Mouse (Mus musculus) heart, embryonic 15.5 days (tissue): Measurements from ENCODE around the gene Rb1. TPM values are rescaled to one million over a fixed set of nuclear protein-coding genes. Genes with fewer than 3 reads are reported as not detected.

Experiments
- ATAC-seq: fragments of 200-750 bp; cut with Nextera tagmentation; replicated peaks from 2 replicates; pipeline ENCODE4 v1.8.0; 2017; ENCODE audit warnings: low read depth, moderate TSS enrichment; ENCODE audit not compliant: insufficient number of reproducible peaks, insufficient read depth, low FRiP score
- H3K27ac ChIP-seq: fragments of 300-500 bp; sonication (generic); 2 replicates; pipeline ENCODE4 v1.5.1; 2015; ENCODE audit warnings: mild to moderate bottlenecking, inconsistent platforms
- H3K27me3 ChIP-seq: fragments of 300-500 bp; sonication (generic); 2 replicates; pipeline ENCODE4 v1.6.1; 2015; ENCODE audit warnings: inconsistent platforms
- H3K36me3 ChIP-seq: fragments of 300-500 bp; sonication (generic); 2 replicates; pipeline ENCODE4 v1.6.1; 2015; ENCODE audit warnings: mild to moderate bottlenecking, inconsistent platforms
- H3K4me1 ChIP-seq: fragments of 300-500 bp; sonication (generic); replicated peaks from 2 replicates; pipeline ENCODE4 v1.6.1; 2015; ENCODE audit warnings: inconsistent platforms
- H3K4me2 ChIP-seq: fragments of 300-500 bp; sonication (generic); 2 replicates; pipeline ENCODE4 v1.6.1; 2015; ENCODE audit warnings: inconsistent platforms, mild to moderate bottlenecking, moderate library complexity
- H3K4me3 ChIP-seq: fragments of 300-500 bp; sonication (generic); 2 replicates; pipeline ENCODE4 v1.5.1; 2015; ENCODE audit warnings: mild to moderate bottlenecking, inconsistent platforms
- H3K9ac ChIP-seq: fragments of 300-500 bp; sonication (generic); 2 replicates; pipeline ENCODE4 v1.6.1; 2015; ENCODE audit warnings: mild to moderate bottlenecking, inconsistent platforms
- H3K9me3 ChIP-seq: fragments of 300-500 bp; sonication (generic); replicated peaks from 2 replicates; pipeline ENCODE4 v1.6.1; 2016; ENCODE audit warnings: inconsistent platforms
- WGBS: fragments of 180-500 bp; shearing (Covaris S2); methylation state at CpG from one replicate; pipeline ENCODE4 v1.1.7; 2015; ENCODE audit warnings: mixed read lengths; 5-methylcytosine and 5-hydroxymethylcytosine counted together
- polyA plus RNA-seq: library from polyadenylated mRNA; unstranded; fragments of >200 nt; fragmentation: Nextera tagmentation; extraction: Ambion mirVana; gene quantifications from 2 replicates; pipeline ENCODE4 v1.2.1, GENCODE M21; 2015

Rb1 gene
- polyA plus RNA-seq, 1 experiment from 2014 or later, result 9.9 TPM

DNA sequence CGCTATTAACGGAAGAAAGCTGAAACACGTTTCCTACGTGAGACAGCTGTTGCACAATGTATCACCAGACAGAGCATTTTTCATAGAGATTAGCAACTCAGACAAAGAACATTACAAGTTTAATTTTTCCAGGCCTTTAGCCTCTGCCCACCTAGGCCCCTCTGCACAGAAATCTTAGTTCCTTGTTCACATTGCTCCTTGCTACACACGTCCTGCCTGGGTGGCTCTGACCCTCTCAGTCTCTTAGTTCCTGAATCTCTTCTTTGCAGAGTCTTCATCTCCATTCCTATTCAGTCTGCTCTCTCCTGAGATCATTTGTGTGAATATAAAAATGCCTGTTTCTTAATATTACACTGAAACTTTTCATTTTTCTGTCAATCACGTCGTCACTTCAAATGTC is 68.3 kb downstream of the Rb1 start:
- Histone ChIP-seq H3K9ac (no peak overlapping the region), H3K4me2 (no peak overlapping the region), H3K36me3 (peaks cover 2% of the 10 kb centered on the region; the same call in 1 of the 2 replicates), H3K9me3 (no peaks in the 10 kb centered on the region), H3K27ac (no peak overlapping the region), H3K4me3 (no peak overlapping the region), H3K4me1 (no peaks in the 10 kb centered on the region), H3K27me3 (no peaks in the 10 kb centered on the region)
- WGBS, result 62% methylated on average over 7 of the region's 7 CpGs
- no peak for ATAC-seq

DNA sequence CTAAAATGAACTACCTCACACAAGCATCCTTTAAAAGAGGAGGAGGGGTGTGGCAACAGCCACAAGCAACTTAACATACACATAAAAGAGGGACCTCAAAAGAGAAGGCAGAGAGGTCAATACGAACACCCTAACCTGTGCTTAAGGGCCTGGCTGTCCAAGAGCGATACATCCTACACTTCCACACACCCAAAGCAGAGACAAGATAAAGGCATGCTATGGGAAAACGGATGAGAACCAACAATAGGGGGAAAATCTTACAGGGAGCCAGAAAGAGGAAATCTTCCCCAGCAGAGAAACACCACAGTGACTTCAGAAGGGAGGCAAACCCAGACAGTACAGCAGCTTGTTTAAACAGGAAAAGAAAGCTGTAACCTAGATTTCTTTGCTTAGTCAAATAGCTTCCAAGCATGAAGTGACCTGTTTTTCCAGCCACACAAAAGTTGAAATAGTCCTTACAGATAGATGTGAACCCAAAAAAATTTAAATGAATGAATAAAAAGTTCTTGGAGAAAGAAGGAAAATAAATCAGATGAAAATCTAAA is 70.1 kb downstream of the Rb1 start:
- H3K4me3 ChIP-seq, result no peak overlapping the region
- H3K36me3 ChIP-seq, result no peaks in the 10 kb centered on the region
- peak overlapping the region; percentile 40; the same call in 1 of the 2 replicates for H3K27ac ChIP-seq
- H3K4me1 ChIP-seq, result no peaks in the 10 kb centered on the region
- no peak overlapping the region for H3K9ac ChIP-seq
- H3K27me3 ChIP-seq, result no peaks in the 10 kb centered on the region
- no peaks in the 10 kb centered on the region for H3K9me3 ChIP-seq
- no peak; the same call in 1 of the 2 replicates for ATAC-seq
- no peak overlapping the region for H3K4me2 ChIP-seq
- WGBS, result 55% methylated on average over 3 of the region's 3 CpGs

DNA sequence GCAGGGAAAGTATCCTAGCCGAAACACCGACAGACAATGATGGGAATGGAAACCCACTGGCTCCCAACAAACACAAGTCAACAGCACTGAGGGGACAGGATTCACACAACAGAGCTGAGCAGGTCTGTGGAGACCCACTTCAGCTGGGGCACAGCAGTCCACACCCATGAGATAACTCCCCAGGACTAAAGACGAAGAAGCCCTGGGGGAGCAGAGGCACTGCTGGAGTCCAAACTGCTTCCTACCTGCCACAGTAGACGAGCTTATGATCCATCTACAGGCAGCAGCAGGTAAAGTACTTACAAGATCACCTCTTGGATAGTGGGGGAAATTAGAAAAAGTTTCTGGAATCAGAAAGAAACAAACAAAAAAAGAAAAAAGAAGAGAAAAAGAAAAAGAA is 71.2 kb downstream of the Rb1 start:
- H3K9ac ChIP-seq, result no peak overlapping the region
- no peaks in the 10 kb centered on the region for H3K4me1 ChIP-seq
- 72% methylated on average over 4 of the region's 4 CpGs for WGBS
- no peak overlapping the region for H3K27ac ChIP-seq
- H3K27me3 ChIP-seq, result no peaks in the 10 kb centered on the region
- H3K9me3 ChIP-seq, result no peaks in the 10 kb centered on the region
- no peak overlapping the region for H3K4me2 ChIP-seq
- H3K36me3 ChIP-seq, result no peaks in the 10 kb centered on the region
- no peak overlapping the region for H3K4me3 ChIP-seq
- no peak for ATAC-seq

DNA sequence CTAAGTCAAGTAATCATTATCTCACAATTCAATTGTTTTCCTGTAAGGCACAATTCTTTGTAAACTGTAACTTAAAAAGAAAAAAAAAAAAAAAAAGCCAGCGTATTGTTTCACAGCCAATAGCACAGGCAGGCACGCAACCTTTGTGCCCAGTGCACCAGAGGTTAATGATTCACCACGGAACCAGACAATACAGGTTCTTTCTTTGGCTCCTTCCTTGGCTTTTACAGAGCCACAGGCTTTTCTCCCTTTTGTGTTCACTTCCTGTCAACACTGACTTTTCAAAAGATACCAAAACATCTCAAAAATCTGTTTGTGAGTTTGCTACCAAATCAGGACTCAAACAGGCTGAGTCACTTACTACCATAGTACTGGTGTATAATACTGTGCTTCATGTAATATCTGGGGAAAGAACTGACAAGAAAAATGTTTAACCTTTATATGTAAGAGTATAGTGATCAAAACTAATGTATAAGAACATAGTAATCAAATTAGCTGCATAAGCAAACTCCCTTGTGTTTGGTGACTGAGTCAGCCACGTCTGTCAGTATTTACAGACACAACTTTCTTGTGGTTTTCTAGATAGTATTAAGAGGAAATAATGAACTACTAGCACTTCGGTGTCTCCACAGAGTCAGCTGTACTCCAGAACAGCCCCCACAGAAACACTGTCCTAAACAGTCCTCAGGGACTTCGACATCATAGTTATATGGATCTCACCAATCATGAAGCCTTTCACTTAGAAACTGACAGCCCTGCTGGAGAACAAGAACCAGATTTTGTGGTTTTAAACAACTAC is 72.0 kb downstream of the Rb1 start:
- no peak for ATAC-seq
- no peaks in the 10 kb centered on the region for H3K27me3 ChIP-seq
- H3K4me1 ChIP-seq, result no peaks in the 10 kb centered on the region
- no peaks in the 10 kb centered on the region for H3K9me3 ChIP-seq
- 62% methylated on average over 6 of the region's 6 CpGs for WGBS
- H3K4me3 ChIP-seq, result no peak overlapping the region
- no peak overlapping the region for H3K4me2 ChIP-seq
- H3K36me3 ChIP-seq, result no peaks in the 10 kb centered on the region
- no peak overlapping the region for H3K9ac ChIP-seq
- peak overlapping the region; percentile 31; the same call in 1 of the 2 replicates for H3K27ac ChIP-seq

DNA sequence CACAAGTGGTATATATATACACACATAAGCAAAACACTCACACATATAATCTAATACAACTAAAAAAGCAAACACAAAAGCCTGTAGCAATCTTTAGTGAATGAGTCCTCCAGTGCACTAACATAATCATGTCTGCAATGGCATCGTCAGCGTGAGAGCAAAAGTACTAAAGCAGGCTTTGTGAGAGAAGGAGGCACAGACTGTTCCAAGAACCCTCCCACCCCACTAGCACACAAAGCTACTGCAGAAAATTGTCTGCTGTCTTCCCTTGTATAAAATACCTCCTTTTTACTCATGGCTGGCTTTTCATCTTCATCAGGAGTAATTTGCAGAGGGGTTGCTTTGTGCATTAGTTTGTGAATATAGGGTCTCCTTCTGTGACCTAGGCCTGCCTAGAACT is 73.3 kb downstream of the Rb1 start:
- Histone ChIP-seq H3K4me1 (no peaks in the 10 kb centered on the region), H3K36me3 (no peaks in the 10 kb centered on the region), H3K4me2 (no peak overlapping the region), H3K27me3 (no peaks in the 10 kb centered on the region), H3K9ac (no peak overlapping the region), H3K9me3 (no peaks in the 10 kb centered on the region), H3K4me3 (no peak overlapping the region), H3K27ac (no peak overlapping the region)
- 68% methylated on average over 2 of the region's 2 CpGs for WGBS
- ATAC-seq, result no peak

DNA sequence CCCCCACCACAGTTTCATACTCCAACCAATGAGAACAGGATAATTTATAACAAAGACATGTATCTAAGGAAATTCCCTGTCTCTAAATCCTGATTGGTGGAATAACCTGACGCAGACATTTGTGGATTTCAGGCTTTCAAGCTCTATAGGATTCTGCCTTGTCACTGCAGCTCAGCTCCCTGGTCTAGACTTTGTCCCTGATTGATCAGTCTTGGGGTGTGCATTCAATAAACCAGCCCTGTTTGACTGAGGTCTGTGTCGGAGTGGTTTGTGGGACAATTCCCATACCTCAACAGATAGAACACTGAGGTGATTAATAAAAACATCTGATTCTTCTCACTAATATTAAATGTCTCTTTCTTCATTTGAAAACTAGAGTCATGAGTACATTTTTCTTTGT is 75.6 kb downstream of the Rb1 start:
- Histone ChIP-seq H3K4me3 (no peak overlapping the region), H3K9me3 (no peaks in the 10 kb centered on the region), H3K36me3 (no peaks in the 10 kb centered on the region), H3K4me1 (no peaks in the 10 kb centered on the region), H3K9ac (no peak overlapping the region), H3K27ac (no peak overlapping the region), H3K27me3 (no peaks in the 10 kb centered on the region), H3K4me2 (no peak overlapping the region)
- no peak for ATAC-seq
- WGBS, result 93% methylated on average over 2 of the region's 2 CpGs

DNA sequence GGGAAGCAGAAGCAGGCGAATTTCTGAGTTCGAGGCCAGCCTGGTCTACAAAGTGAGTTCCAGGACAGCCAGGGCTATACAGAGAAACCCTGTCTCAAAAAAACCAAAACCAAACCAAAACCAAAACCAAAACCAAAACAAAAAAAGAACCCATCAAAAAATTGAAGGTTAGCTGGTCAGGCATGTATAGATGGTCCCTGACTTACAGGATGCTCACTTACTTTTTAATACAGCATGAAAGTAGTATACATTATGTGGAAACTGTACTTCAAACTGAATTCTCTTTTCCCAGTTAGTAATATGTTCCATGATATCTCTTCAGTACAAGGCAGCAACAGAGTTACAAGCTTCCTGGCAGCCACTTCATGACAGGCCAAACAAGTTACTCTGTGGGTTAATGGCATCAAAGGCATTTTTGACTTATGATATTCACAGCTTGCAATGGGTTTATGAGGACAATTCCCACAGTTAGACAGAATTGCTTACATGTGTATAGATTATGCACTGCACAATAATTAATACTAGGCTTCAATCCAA is 81.5 kb downstream of the Rb1 start:
- H3K9me3 ChIP-seq, result no peaks in the 10 kb centered on the region
- no peak overlapping the region for H3K4me3 ChIP-seq
- H3K4me2 ChIP-seq, result no peak overlapping the region
- no peak overlapping the region for H3K9ac ChIP-seq
- WGBS, result 93% methylated on average over 2 of the region's 2 CpGs
- no peaks in the 10 kb centered on the region for H3K36me3 ChIP-seq
- H3K4me1 ChIP-seq, result peaks cover 3% of the 10 kb centered on the region; the same call in 1 of the 2 replicates
- no peak for ATAC-seq
- H3K27me3 ChIP-seq, result no peaks in the 10 kb centered on the region
- 0 out of 2 replicates have a peak overlapping the region, but pooled peaks have one; percentile 13 for H3K27ac ChIP-seq

DNA sequence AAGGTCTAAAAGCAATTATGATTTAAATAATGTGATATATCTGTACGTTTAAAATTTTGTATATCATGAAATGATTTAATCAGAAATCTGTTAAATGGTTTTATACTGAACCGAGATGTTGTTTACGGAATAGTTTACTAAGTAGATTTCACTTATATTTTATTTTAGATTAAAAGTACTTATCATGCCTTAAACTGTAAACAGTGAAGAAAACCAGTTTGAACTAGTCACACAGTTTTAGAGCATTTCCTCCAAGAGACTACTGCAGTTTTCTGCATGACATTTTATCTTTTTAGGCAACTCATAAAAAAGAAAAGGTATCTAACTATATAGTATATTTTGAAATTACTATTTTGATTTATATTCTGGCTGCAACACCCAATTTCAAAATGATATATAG is 85.8 kb downstream of the Rb1 start:
- no peak overlapping the region for H3K27ac ChIP-seq
- no peak for ATAC-seq
- no peak overlapping the region for H3K9ac ChIP-seq
- no peak overlapping the region for H3K4me2 ChIP-seq
- H3K9me3 ChIP-seq, result no peaks in the 10 kb centered on the region
- H3K36me3 ChIP-seq, result no peaks in the 10 kb centered on the region
- 39% methylated on average over 3 of the region's 3 CpGs for WGBS
- no peaks in the 10 kb centered on the region for H3K27me3 ChIP-seq
- H3K4me3 ChIP-seq, result no peak overlapping the region
- H3K4me1 ChIP-seq, result peaks cover 10% of the 10 kb centered on the region

DNA sequence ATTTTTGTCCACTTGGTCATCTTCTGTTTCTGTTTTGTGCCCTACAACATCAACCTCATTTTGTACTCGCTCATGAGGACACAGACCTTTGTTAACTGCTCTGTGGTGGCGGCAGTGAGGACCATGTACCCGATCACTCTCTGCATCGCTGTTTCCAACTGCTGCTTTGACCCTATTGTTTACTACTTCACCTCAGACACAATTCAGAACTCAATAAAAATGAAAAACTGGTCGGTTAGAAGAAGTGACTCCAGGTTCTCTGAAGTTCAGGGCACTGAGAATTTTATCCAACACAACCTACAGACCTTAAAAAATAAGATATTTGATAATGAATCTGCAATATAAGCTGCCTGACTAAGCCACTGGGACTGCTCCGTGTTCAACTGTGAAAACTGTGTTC is 86.3 kb downstream of the Rb1 start:
- ATAC-seq, result 0 out of 2 replicates have a peak, but pooled peaks have one; percentile 41
- Histone ChIP-seq H3K9me3 (no peaks in the 10 kb centered on the region), H3K36me3 (no peaks in the 10 kb centered on the region), H3K4me3 (peak overlapping the region; percentile 66), H3K27me3 (no peaks in the 10 kb centered on the region), H3K9ac (peak overlapping the region; percentile 72), H3K27ac (peak overlapping the region; percentile 91), H3K4me1 (peaks cover 14% of the 10 kb centered on the region), H3K4me2 (peak overlapping the region; percentile 63)
- under 1% methylated on average over 6 of the region's 6 CpGs for WGBS

DNA sequence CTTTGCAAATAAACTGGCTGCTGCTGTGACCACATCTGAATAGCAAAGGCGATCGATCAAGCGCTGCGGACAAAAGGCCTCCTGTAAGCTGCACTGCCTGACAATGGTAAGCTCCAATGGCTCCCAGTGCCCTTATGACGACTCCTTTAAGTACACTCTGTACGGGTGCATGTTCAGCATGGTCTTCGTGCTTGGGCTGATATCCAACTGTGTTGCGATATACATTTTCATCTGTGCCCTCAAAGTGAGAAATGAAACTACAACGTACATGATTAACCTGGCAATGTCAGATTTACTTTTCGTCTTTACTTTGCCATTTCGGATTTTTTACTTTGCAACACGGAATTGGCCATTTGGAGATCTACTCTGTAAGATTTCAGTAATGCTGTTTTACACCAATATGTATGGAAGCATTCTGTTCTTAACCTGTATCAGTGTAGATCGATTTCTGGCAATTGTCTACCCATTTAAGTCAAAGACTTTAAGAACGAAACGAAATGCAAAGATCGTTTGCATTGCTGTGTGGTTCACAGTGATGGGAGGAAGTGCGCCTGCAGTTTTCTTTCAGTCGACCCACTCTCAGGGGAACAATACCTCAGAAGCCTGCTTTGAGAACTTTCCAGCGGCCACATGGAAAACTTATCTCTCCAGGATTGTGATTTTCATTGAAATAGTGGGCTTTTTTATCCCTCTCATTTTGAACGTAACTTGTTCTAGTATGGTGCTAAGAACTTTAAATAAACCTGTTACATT is 86.9 kb downstream of the Rb1 start:
- peak overlapping the region; percentile 91 for H3K27ac ChIP-seq
- H3K9ac ChIP-seq, result peak overlapping the region; percentile 72
- no peaks in the 10 kb centered on the region for H3K27me3 ChIP-seq
- H3K4me2 ChIP-seq, result peak overlapping the region; percentile 63
- H3K36me3 ChIP-seq, result no peaks in the 10 kb centered on the region
- H3K4me1 ChIP-seq, result peaks cover 15% of the 10 kb centered on the region
- ATAC-seq, result peak; percentile 82
- peak overlapping the region; percentile 66 for H3K4me3 ChIP-seq
- WGBS, result 0% methylated on average over 20 of the region's 20 CpGs
- H3K9me3 ChIP-seq, result no peaks in the 10 kb centered on the region

DNA sequence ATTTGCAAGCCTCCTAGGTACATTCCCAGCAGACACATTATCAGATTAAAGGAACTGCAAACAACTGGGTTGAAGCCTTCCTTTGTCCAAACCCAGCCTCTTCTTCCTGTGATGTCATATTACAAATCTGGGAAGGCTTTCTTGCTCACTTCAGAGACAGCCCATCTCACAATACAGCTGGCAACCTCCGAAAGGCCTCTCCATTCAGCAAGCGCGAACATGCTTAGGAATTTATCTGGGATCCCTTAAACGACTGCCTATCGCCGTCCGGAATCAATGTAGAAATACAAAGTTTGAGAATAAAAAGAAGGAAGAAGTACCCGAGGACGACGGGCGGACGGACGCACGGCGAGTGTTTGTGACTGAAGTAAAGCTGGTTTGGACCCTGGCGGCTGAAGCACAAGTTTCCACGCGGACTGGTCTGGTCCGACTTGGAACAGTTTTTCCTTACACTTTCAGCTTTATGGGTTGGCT is 87.7 kb downstream of the Rb1 start, which contains the start of gene Lpar6:
TSS of gene Lpar6 (plus strand) at position 48 of the 474 bp plus-strand sequence.
- Histone ChIP-seq H3K27ac (peak within 1 kb of the TSS; percentile 91), H3K4me2 (peak within 1 kb of the TSS; percentile 63), H3K4me1 (peaks cover 15% of the 10 kb centered on the region), H3K9ac (peak within 1 kb of the TSS; percentile 72), H3K27me3 (no peaks in the 10 kb centered on the region), H3K4me3 (peak within 1 kb of the TSS; percentile 66), H3K9me3 (no peaks in the 10 kb centered on the region), H3K36me3 (no peaks in the 10 kb centered on the region)
- ATAC-seq, result peak; percentile 78
- 0% methylated on average over 19 of the region's 19 CpGs for WGBS
